Mouse (Mus musculus): ENCODE measurements around the gene Six2. TPM values are rescaled to one million over a fixed set of nuclear protein-coding genes. Genes with fewer than 3 reads are reported as not detected.

Gene Six2
- polyA plus RNA-seq (2012; rRNA removed) = 0.07 and 0.08 TPM in 2 replicates

- DNase-seq (ENCODE audit: low read depth in 1 of 2, low spot score in 2 of 2) = no peak
- TF ChIP-seq CTCF (IDR thresholded peaks at IDR 0.05; ENCODE audit: extremely low read depth, insufficient read depth, insufficient read length, insufficient replicate concordance) = no peak
- no peak for TF ChIP-seq POLR2A (IDR thresholded peaks at IDR 0.05; ENCODE audit: low read depth, low read length)
- peaks cover 3% of the 10 kb centered on the region for H3K4me1 ChIP-seq (ENCODE audit: control insufficient read depth, insufficient read depth, insufficient read length)
- 4% methylated on average over 55 of the region's 55 CpGs for WGBS
- H3K36me3 ChIP-seq (ENCODE audit: control insufficient read depth, insufficient read depth, low read length) = no peaks in the 10 kb centered on the region
- H3K4me3 ChIP-seq (ENCODE audit: extremely low read depth, insufficient read depth, insufficient read length) = no peak within 1 kb of the TSS
- no peak within 1 kb of the TSS for H3K27ac ChIP-seq (ENCODE audit: insufficient read depth, low read length)
- H3K27me3 ChIP-seq (ENCODE audit: control insufficient read depth, insufficient read depth, low read length) = peaks cover 35% of the 10 kb centered on the region
These were observed at the start of gene Six2 for GRCm38 (mm10) chr17:85688236-85688910. Gene Six2, minus strand, starts transcription at chr17:85688274.

DNA sequence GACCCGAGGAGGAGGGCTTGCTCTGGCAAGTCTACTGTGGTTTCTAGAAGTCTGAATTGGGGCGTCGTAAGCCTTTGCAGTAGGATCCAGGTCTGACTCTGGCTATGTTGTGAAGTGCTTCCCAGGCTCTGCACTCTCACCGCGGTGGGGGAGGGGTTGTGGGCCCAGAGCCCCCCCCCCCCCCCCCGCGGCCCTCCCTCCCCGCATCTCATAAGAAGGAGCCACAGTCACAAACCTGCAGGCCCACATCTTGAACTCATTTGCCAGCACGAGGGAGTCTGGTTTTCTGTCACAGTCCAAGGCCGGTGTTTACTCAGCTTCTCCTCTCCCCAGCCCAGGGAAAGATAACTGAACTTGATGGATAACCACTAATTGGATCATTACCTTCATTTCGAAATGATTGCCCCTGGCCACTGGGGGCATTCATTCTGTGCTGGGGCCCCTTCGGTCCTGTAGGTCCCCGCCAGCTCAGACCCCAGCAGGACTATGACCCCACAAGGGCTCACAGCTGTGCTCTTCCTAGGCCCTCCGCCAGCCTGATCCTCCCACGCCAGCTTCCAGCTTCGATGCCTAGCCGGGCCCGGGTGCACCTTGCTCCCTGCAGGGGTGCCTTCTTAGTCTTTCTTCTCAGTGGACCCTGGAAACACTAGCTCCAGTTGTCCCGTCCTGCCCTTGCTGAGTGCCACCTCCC is 49.2 kb upstream of the Six2 start:
- Histone ChIP-seq H3K36me3 (ENCODE audit: control insufficient read depth, insufficient read depth, low read length) (no peaks in the 10 kb centered on the region), H3K4me3 (ENCODE audit: extremely low read depth, insufficient read depth, insufficient read length) (no peak overlapping the region), H3K4me1 (ENCODE audit: control insufficient read depth, insufficient read depth, insufficient read length) (no peaks in the 10 kb centered on the region), H3K27me3 (ENCODE audit: control insufficient read depth, insufficient read depth, low read length) (no peaks in the 10 kb centered on the region), H3K27ac (ENCODE audit: insufficient read depth, low read length) (no peak overlapping the region)
- 74% methylated on average over 18 of the region's 19 CpGs for WGBS
- TF ChIP-seq CTCF (IDR thresholded peaks at IDR 0.05; ENCODE audit: extremely low read depth, insufficient read depth, insufficient read length, insufficient replicate concordance) (no peak), POLR2A (IDR thresholded peaks at IDR 0.05; ENCODE audit: low read depth, low read length) (no peak)
- no peak for DNase-seq (ENCODE audit: low read depth in 1 of 2, low spot score in 2 of 2)

- WGBS = 55% methylated on average over 5 of the region's 5 CpGs
- no peaks in the 10 kb centered on the region for H3K4me1 ChIP-seq (ENCODE audit: control insufficient read depth, insufficient read depth, insufficient read length)
- no peaks in the 10 kb centered on the region for H3K27me3 ChIP-seq (ENCODE audit: control insufficient read depth, insufficient read depth, low read length)
- no peak for DNase-seq (ENCODE audit: low read depth in 1 of 2, low spot score in 2 of 2)
- TF ChIP-seq CTCF (IDR thresholded peaks at IDR 0.05; ENCODE audit: extremely low read depth, insufficient read depth, insufficient read length, insufficient replicate concordance) = no peak
- no peak for TF ChIP-seq POLR2A (IDR thresholded peaks at IDR 0.05; ENCODE audit: low read depth, low read length)
- no peak overlapping the region for H3K27ac ChIP-seq (ENCODE audit: insufficient read depth, low read length)
- no peak overlapping the region for H3K4me3 ChIP-seq (ENCODE audit: extremely low read depth, insufficient read depth, insufficient read length)
- H3K36me3 ChIP-seq (ENCODE audit: control insufficient read depth, insufficient read depth, low read length) = no peaks in the 10 kb centered on the region
These were observed 43.3 kb upstream of the Six2 start for GRCm38 (mm10) chr17:85731329-85731728.

DNA sequence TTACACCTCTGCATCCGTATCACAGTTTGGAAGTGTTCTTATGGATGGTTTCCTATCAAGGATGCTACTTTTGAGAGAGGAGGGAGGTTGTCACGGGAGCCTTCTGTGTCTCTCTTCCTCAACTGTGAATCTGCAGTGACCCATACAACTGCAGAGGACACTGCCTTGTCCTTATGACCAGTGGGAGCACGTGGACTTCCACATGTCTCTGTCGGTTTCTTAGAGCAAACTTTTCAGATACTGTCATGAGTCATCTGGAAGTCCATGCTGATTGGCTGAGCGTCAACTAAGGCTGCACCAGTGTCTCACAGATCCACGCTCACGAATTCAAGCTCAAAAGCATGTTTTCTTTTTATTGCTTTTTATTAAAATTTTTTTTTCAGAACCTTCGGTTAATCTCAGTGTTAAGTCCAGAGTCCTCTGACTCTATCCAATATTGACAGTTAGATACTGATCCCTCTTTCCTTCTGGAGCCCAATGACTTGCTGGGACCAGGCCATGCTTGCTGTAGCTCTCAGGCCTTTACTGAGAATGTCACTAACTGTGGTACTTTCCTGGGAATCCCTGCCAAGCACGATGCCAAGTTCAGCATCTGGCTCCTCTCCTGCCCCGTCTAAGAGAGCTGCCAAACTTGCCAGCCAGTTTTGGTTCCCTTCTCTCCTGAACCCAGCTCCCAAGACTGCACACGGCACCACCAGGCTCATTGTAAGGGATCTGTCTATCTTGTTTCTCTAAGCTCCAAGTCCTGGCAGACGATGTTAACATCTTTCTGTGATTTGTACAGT is 42.3 kb upstream of the Six2 start:
- no peak for DNase-seq (ENCODE audit: low read depth in 1 of 2, low spot score in 2 of 2)
- H3K4me1 ChIP-seq (ENCODE audit: control insufficient read depth, insufficient read depth, insufficient read length) = no peaks in the 10 kb centered on the region
- WGBS = 89% methylated on average over 12 of the region's 12 CpGs
- no peaks in the 10 kb centered on the region for H3K36me3 ChIP-seq (ENCODE audit: control insufficient read depth, insufficient read depth, low read length)
- no peaks in the 10 kb centered on the region for H3K27me3 ChIP-seq (ENCODE audit: control insufficient read depth, insufficient read depth, low read length)
- TF ChIP-seq POLR2A (IDR thresholded peaks at IDR 0.05; ENCODE audit: low read depth, low read length) (no peak), CTCF (IDR thresholded peaks at IDR 0.05; ENCODE audit: extremely low read depth, insufficient read depth, insufficient read length, insufficient replicate concordance) (no peak)
- H3K4me3 ChIP-seq (ENCODE audit: extremely low read depth, insufficient read depth, insufficient read length) = no peak overlapping the region
- no peak overlapping the region for H3K27ac ChIP-seq (ENCODE audit: insufficient read depth, low read length)

DNA sequence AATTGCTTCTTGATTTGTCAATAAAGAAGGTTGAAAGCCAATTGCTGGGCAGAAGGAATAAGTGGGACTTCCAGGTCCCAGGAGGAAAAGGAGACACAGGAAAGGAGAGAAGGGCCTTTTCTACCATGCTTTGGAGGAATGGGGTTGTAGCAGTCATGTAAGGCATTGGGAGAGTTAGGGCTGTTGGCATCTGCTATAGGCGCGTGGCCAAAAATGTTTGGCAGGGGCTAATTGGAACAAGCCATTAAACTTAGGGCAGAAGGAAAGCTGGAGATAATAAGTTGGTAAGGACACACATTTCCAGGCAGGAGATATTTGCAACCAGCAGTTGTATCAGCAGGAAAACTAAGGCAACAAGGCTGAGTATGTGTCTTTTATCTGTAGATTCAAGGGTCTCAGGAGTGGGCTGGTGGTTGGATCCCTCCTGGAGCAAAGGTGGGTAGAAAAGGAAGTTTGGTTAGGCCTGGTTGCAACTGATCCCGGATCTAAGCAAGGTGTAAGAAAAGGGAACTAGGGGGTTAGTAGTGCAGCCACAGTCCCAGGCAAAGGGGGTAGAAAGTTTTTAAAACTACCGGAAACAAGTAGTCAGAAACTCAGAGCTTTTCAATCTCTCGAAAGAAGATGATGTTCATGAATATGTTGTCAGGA is 40.1 kb upstream of the Six2 start:
- no peak for TF ChIP-seq CTCF (IDR thresholded peaks at IDR 0.05; ENCODE audit: extremely low read depth, insufficient read depth, insufficient read length, insufficient replicate concordance)
- no peak for TF ChIP-seq POLR2A (IDR thresholded peaks at IDR 0.05; ENCODE audit: low read depth, low read length)
- no peak overlapping the region for H3K4me3 ChIP-seq (ENCODE audit: extremely low read depth, insufficient read depth, insufficient read length)
- DNase-seq (ENCODE audit: low read depth in 1 of 2, low spot score in 2 of 2) = no peak
- H3K36me3 ChIP-seq (ENCODE audit: control insufficient read depth, insufficient read depth, low read length) = no peaks in the 10 kb centered on the region
- no peaks in the 10 kb centered on the region for H3K27me3 ChIP-seq (ENCODE audit: control insufficient read depth, insufficient read depth, low read length)
- no peaks in the 10 kb centered on the region for H3K4me1 ChIP-seq (ENCODE audit: control insufficient read depth, insufficient read depth, insufficient read length)
- no peak overlapping the region for H3K27ac ChIP-seq (ENCODE audit: insufficient read depth, low read length)
- 35% methylated on average over 5 of the region's 5 CpGs for WGBS

DNA sequence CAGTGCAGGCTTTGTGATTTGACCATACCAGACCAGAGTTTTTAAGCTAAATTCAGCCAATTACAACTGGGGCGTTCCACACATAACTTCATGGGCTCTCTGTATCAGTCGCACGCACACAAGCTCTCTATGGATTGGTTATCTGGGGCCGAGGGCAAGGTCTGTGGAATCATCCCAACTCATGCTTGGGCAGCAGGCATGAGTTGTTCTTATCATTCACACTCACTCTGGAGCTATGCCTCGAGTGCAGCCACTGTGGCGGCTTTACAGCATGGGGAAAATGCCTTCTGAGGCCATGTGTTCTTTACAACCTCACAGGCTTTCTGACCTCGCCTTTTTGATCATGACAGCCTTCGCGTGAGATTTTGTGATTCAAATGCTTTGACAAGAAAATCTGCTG is 37.9 kb upstream of the Six2 start:
- Histone ChIP-seq H3K4me1 (ENCODE audit: control insufficient read depth, insufficient read depth, insufficient read length) (no peaks in the 10 kb centered on the region), H3K36me3 (ENCODE audit: control insufficient read depth, insufficient read depth, low read length) (no peaks in the 10 kb centered on the region), H3K4me3 (ENCODE audit: extremely low read depth, insufficient read depth, insufficient read length) (no peak overlapping the region), H3K27ac (ENCODE audit: insufficient read depth, low read length) (no peak overlapping the region; the same call in 1 of the 2 replicates), H3K27me3 (ENCODE audit: control insufficient read depth, insufficient read depth, low read length) (no peaks in the 10 kb centered on the region)
- 89% methylated on average over 9 of the region's 9 CpGs for WGBS
- no peak for DNase-seq (ENCODE audit: low read depth in 1 of 2, low spot score in 2 of 2)
- TF ChIP-seq POLR2A (IDR thresholded peaks at IDR 0.05; ENCODE audit: low read depth, low read length) (no peak), CTCF (IDR thresholded peaks at IDR 0.05; ENCODE audit: extremely low read depth, insufficient read depth, insufficient read length, insufficient replicate concordance) (no peak)
